Mouse (Mus musculus) adrenal gland, postnatal 10 days (tissue): ENCODE data around the gene Zfp873. TPM values are rescaled to one million over a fixed set of nuclear protein-coding genes. Genes with fewer than 3 reads are reported as not detected.
"Not testable (repeated sequence)": the region's sequence is repeated elsewhere in the genome, so short reads cannot be mapped to it uniquely, and the experiment has no call there.

Experiments
- DNase-seq: peaks from one replicate; pipeline ENCODE4 v3.0.0; 2021; ENCODE audit warnings: mixed read lengths
- long read RNA-seq, 2 experiments: library from polyadenylated mRNA; stranded (forward); transcript quantifications; one replicate each; pipeline ENCODE4 v2.0.0; 2021
- total RNA-seq, 2 experiments: library from RNA; stranded (reverse); gene quantifications; 2 replicates each; pipeline ENCODE4 v1.2.3; 2021

Gene Zfp873
- 10 to 100 TPM in 1 of 2 experiments, 1 to 10 TPM in 1; 5.6 to 10.1 TPM for total RNA-seq
- long read RNA-seq, experiment 1, partial matches to known transcripts, result 0 of 1 reads
- long read RNA-seq, experiment 1, other reads (novel, unspliced or antisense), result 1 of 1 reads
- long read RNA-seq, experiment 2, partial matches to known transcripts, result 0 of 3 reads
- long read RNA-seq, experiment 2, other reads (novel, unspliced or antisense), result 1 of 3 reads

GRCm38 (mm10) chr10:82047597-82048459 lies at the start of gene Zfp873:
Gene Zfp873, plus strand, starts transcription at chr10:82048123.
- peak; percentile 94 for DNase-seq

- DNase-seq, result not testable (repeated sequence)
Observed at GRCm38 (mm10) chr10:82003209-82003608, 44.7 kb upstream of the Zfp873 start.

GRCm38 (mm10) chr10:82004822-82005221 lies 43.1 kb upstream of the Zfp873 start:
- DNase-seq, result peak; percentile 14

GRCm38 (mm10) chr10:82042191-82042590 lies 5.7 kb upstream of the Zfp873 start:
- DNase-seq, result no peak

- no peak for DNase-seq
Observed at GRCm38 (mm10) chr10:82046603-82047002, 1.3 kb upstream of the Zfp873 start.

- DNase-seq, result not testable (repeated sequence)
Observed at GRCm38 (mm10) chr10:82048460-82048804, 509 bp downstream of the Zfp873 start.

- DNase-seq, result peak; percentile 66
Observed at GRCm38 (mm10) chr10:82082728-82083621, 35.1 kb downstream of the Zfp873 start, which contains the start of gene BC024063. Gene BC024063, plus strand, starts transcription at chr10:82083353.

- not testable (repeated sequence) for DNase-seq
Observed at GRCm38 (mm10) chr10:82083622-82083971, 35.7 kb downstream of the Zfp873 start.

Other genes starting within 250 kb of the Zfp873 start
- gene Gm4767, start 235.9 kb upstream of the Zfp873 start, total RNA-seq, result 1 to 10 TPM; 1.7 to 3.2 TPM
- 1 to 10 TPM; 1.7 to 2.9 TPM for gene Gm32687, start 184.2 kb upstream of the Zfp873 start, total RNA-seq
- gene Zfp781, start 117.6 kb upstream of the Zfp873 start, total RNA-seq, result 1 to 10 TPM; 1.1 to 2.1 TPM
- gene BC024063, start 35.2 kb downstream of the Zfp873 start, total RNA-seq, result 1 to 10 TPM; 2.9 to 4.4 TPM
- gene AU041133, start 79.9 kb downstream of the Zfp873 start, total RNA-seq, result 1 to 10 TPM; 3.2 to 5.2 TPM
- 1 to 10 TPM; 6.4 to 7.7 TPM for gene Zfp938, start 193.2 kb downstream of the Zfp873 start, total RNA-seq